Mouse (Mus musculus) kidney, postnatal 25 days (tissue): ENCODE results near the gene Dlgap1.

ENCODE experiments used
- DNase-seq, 2 experiments: peaks; one replicate each; pipeline ENCODE4 v3.0.0; 2021; ENCODE audit warnings: mixed read lengths in 2 of 2

The Dlgap1 gene

DNA sequence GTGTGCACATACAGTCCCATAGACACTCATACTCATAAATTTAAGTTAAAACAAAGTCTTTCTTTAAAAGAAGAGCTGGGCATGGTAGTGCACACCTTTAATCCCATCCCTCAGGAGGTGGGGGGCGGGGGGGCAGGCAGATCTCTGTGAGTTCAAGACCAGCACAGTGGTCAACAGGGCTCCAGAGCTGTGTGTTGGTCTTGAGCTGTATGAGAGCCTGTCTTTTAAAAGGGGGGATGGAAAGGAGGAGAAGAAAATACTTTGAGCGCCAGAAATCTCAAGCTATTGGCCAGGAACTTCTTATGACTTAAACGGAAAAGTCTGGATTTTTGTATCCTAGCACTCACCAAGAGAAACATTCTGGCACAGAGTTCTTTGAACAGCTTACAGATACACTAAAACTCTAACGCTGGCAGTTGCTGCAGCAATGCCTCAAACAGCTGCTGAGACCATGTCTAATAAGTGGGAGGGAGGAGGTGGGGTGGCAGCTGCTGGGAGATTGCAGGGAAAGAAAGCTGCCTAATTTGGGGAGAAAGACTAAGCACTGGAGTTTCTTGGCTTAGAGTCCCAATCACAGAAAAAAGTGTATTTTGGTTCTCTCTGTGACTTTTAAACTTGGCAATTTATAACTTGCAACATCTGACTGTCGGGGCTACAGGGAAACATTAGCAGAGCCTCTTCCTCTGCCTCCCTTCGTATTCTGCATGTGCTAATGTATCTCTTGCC, 660.9 kb downstream of the Dlgap1 start:
- DNase-seq = no peak

DNA sequence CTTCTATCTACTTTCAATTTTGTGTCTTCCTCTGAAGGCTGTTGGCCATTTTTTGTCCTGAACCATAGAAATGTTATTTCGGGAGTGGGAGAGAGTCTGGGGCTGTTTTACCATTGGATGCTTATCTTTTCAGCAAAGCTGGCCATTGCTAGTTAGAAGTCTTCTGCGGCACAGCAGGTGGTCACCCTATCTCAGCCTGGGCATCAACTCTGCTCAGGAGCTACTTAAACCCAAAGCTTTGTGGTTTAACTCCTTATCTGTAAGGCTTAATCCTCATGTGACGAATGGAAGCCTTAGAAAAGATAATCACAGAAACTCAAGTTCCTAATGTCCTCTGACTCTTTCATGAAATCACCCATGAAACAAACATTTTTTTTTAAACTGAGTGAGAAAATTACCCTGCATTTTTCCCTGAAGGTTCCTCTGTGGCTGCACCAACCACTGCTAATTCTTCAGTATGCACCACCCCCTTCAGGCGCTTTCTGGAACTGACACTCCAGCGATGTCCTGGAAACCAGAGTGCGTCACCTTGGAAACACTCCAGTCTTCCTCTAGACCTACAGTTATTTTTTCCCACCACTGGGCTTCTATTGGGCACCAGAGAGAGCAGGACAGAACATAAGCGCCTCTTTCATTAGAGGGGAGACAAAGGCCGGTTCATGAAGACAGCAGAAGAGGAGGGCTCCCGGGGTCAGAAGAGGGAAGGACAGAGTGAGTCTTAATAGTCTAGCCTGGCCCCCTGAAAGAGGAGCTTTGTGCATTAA, 664.5 kb downstream of the Dlgap1 start:
- peak; percentile 57 to 74 for DNase-seq

DNA sequence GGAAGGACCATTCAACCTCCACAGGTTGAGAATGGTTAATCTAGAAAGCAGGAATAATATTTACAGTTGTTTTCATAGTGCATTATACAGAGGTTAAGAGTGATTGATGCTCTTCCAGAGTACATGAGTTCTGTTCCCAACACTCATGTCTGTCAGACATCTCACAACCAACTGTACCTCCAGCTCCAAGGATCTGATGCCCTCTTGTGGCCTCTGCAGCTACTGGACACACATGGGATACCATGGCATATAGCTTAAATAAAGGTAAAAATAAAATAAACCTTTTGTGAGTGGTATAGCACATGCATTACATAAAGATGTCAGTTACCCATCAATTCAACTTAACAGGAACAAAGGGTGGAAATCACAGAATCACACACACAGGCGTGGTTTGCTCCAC, 674.3 kb downstream of the Dlgap1 start:
- DNase-seq = no peak

- DNase-seq = no peak
Measured at GRCm38 (mm10) chr17:70646641-70647040, 677.8 kb downstream of the Dlgap1 start.

GRCm38 (mm10) chr17:70661382-70661781, 692.5 kb downstream of the Dlgap1 start:
- DNase-seq = no peak

GRCm38 (mm10) chr17:70663992-70664391, 695.1 kb downstream of the Dlgap1 start:
- no peak for DNase-seq

- DNase-seq = no peak
Measured at GRCm38 (mm10) chr17:70664484-70665040, 695.7 kb downstream of the Dlgap1 start.

- no peak for DNase-seq
Measured at GRCm38 (mm10) chr17:70673985-70674384, 705.1 kb downstream of the Dlgap1 start.

DNA sequence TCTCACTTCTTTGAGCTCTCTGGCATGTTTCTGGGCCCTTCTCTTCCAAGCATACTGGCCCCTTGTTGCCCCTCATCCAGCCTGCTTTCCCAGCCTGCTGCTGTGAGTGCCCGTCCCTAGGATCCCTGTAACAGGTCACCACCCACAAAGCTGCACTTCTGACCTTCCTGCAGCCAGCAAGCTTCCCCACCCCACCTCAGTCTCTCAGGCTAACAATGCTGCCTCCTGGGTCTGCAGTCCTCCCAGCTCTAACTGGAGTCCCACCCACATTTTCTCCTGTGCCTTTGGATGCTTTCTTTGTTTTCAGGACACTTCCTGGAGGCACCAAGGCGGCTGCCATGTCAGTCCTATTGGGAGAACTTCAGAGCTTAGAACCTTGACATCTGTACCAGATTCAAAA, 707.6 kb downstream of the Dlgap1 start:
- no peak for DNase-seq

GRCm38 (mm10) chr17:70683561-70684167, 714.8 kb downstream of the Dlgap1 start:
- DNase-seq = peak; percentile 58 to 82

- no peak for DNase-seq
Measured at GRCm38 (mm10) chr17:70690174-70690573, 721.3 kb downstream of the Dlgap1 start.

- no peak for DNase-seq
Measured at GRCm38 (mm10) chr17:70690598-70690997, 721.7 kb downstream of the Dlgap1 start.

GRCm38 (mm10) chr17:70706976-70707818, 738.3 kb downstream of the Dlgap1 start:
- DNase-seq = peak; percentile 84 to 85

DNA sequence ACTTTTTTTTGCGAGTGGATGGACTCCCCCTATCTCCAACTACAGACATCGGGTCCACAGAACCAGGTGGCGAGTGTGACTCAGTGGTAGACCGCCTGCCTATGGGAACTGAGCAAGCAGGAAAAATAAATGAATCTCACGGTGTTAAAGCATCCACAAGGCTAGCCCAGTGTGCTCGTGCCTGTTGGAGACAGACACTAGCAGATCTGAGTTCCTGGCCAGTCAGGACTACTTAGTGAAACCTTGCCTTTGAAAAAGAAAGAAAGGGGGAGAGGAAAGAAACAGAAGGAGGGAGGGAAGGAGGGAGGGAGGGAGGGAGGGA, 738.9 kb downstream of the Dlgap1 start:
- no peak for DNase-seq

GRCm38 (mm10) chr17:70709545-70709944, 740.7 kb downstream of the Dlgap1 start:
- DNase-seq = no peak

DNA sequence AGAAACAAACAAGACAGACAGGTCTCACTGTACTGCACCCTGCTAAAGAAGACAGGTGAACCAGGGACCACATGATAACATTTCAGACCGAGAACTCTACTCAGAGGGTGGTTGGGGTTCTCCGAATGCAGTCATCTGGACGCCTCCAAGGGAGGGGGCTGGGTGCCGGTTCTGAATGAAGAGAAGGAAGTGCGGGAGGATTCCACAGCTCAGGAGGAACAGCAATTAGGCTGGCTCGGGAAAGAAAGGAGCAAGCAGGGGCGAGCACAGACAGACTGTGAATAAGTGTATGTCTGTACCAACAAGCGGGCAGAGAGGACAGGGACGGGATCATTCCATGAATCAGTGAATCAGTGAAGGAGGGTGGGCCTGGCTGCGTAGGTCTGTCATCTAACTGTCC, 744.6 kb downstream of the Dlgap1 start:
- no peak for DNase-seq

GRCm38 (mm10) chr17:70719684-70720324, 750.9 kb downstream of the Dlgap1 start:
- DNase-seq = no peak

DNA sequence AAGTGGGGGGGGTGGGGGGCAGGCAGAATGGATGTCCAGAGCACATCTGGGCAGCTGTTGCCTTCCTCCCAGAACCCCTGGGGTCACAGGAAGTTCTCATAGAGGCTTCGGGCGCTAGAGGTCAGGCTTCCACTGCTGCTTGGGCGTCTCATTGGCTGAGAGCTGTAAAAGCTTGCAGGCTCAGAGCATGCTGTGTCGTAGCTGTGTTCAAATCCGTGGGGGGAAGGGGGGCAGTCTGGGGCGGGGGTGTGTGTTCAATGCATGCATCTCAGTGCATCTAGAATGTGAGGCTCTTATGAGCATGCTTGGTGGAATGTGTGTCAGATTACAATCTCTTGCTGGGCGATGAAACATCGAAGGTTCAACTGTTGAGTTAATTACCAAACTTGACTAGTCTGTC, 751.9 kb downstream of the Dlgap1 start:
- peak in 1 of 2 experiments; percentile 36 for DNase-seq

DNA sequence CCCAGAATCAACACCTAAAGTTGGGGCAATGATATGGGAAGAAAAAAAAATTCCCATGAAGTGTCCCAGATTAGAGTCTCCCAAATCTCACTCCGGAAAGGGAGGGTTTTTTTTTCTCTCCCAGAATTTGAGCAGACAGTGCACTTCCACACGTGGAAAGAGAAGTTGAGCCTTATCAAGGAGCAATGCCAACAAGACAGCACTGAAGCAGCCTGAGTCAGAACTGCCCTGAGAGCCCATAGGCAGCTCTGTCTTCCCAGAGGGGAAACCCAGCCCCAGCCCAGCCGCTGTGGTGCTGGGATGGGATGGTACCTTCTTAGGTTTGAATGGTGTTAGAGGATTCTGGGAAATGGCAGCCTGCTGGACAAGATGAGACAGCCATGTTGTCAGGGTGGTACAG, 753.3 kb downstream of the Dlgap1 start:
- DNase-seq = no peak

DNA sequence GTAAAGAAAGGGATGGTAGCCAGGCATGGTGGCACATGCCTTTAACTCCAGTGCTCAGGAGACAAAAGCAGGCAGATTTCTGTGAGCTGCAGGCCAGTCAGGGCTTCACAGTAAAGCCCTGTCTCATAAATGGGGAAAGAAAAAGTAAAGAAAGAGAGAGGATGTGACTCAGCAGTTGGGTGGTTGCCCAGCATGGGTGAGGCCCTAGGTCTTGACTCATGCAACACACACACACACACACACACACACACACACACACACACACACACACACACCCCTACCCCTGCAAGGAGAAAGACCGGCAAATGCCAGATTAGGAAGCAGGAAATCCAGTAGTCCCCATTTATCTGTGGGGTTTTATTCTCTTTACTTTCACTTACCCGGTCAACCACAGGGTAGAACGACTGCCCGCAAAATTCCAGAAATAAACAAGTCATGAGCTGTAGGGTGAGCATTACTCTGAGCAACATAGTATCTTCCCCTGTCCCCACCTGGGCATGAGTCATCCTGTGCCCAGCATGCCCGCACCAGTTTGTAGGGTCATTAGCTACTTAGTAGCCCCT, 759.9 kb downstream of the Dlgap1 start:
- peak; percentile 83 to 84 for DNase-seq

GRCm38 (mm10) chr17:70734728-70735127, 765.9 kb downstream of the Dlgap1 start:
- DNase-seq = no peak

GRCm38 (mm10) chr17:70735396-70735795, 766.5 kb downstream of the Dlgap1 start:
- DNase-seq = no peak
